Mouse (Mus musculus): ENCODE results near the gene Gpr146.
A peak's percentile ranks its signal among the peaks of the same experiment; 100 is the strongest.
"Not testable (repeated sequence)": the region's sequence is repeated elsewhere in the genome, so short reads cannot be mapped to it uniquely, and the experiment has no call there.

Gene Gpr146

GRCm38 (mm10) chr5:139381586-139382513 lies 4.4 kb downstream of the Gpr146 start:
- no peak for DNase-seq (ENCODE audit: low spot score)

- DNase-seq (ENCODE audit: low spot score): no peak
Measured at GRCm38 (mm10) chr5:139382760-139383159, 5.3 kb downstream of the Gpr146 start.

GRCm38 (mm10) chr5:139383234-139383633 lies 5.7 kb downstream of the Gpr146 start:
- DNase-seq (ENCODE audit: low spot score): no peak

GRCm38 (mm10) chr5:139384531-139384930 lies 7.0 kb downstream of the Gpr146 start:
- DNase-seq (ENCODE audit: low spot score): no peak

- no peak for DNase-seq (ENCODE audit: low spot score)
Measured at GRCm38 (mm10) chr5:139386047-139386446, 8.6 kb downstream of the Gpr146 start.

- no peak for DNase-seq (ENCODE audit: low spot score)
Measured at GRCm38 (mm10) chr5:139387329-139388194, 10.1 kb downstream of the Gpr146 start.

- DNase-seq (ENCODE audit: low spot score): no peak
Measured at GRCm38 (mm10) chr5:139388195-139388570, 10.7 kb downstream of the Gpr146 start.

- no peak for DNase-seq (ENCODE audit: low spot score)
Measured at GRCm38 (mm10) chr5:139388694-139389675, 11.5 kb downstream of the Gpr146 start.

GRCm38 (mm10) chr5:139389676-139390061 lies 12.2 kb downstream of the Gpr146 start:
- no peak for DNase-seq (ENCODE audit: low spot score)

GRCm38 (mm10) chr5:139390324-139391119 lies 13.0 kb downstream of the Gpr146 start:
- DNase-seq (ENCODE audit: low spot score): not testable (repeated sequence)

- no peak for DNase-seq (ENCODE audit: low spot score)
Measured at GRCm38 (mm10) chr5:139391309-139391990, 14.0 kb downstream of the Gpr146 start.

GRCm38 (mm10) chr5:139392219-139393196 lies 15.0 kb downstream of the Gpr146 start:
- DNase-seq (ENCODE audit: low spot score): no peak

GRCm38 (mm10) chr5:139393197-139393588 lies 15.7 kb downstream of the Gpr146 start:
- no peak for DNase-seq (ENCODE audit: low spot score)

- no peak for DNase-seq (ENCODE audit: low spot score)
Measured at GRCm38 (mm10) chr5:139394399-139394798, 16.9 kb downstream of the Gpr146 start.

GRCm38 (mm10) chr5:139395528-139395927 lies 18.0 kb downstream of the Gpr146 start:
- no peak for DNase-seq (ENCODE audit: low spot score)

GRCm38 (mm10) chr5:139397359-139397916 lies 19.9 kb downstream of the Gpr146 start:
- no peak for DNase-seq (ENCODE audit: low spot score)

- peak; percentile 85 for DNase-seq (ENCODE audit: low spot score)
Measured at GRCm38 (mm10) chr5:139397959-139398753, 20.7 kb downstream of the Gpr146 start.

- DNase-seq (ENCODE audit: low spot score): no peak
Measured at GRCm38 (mm10) chr5:139398786-139399185, 21.3 kb downstream of the Gpr146 start.
